Mouse (Mus musculus) forebrain, embryonic 13.5 days (tissue): ENCODE data around the gene Cdkn2d. TPM values are rescaled to one million over a fixed set of nuclear protein-coding genes. Genes with fewer than 3 reads are reported as not detected.
A peak's percentile ranks its signal among the peaks of the same experiment; 100 is the strongest.

Source experiments
- ATAC-seq: fragments of 200-750 bp; cut with Nextera tagmentation; 2 replicates; pipeline ENCODE4 v1.8.0; 2017
- H3K27ac ChIP-seq: fragments of 300-500 bp; sonication (generic); 2 replicates; pipeline ENCODE4 v1.5.1; 2015; ENCODE audit warnings: inconsistent platforms, mild to moderate bottlenecking, moderate library complexity
- H3K27me3 ChIP-seq: fragments of 300-500 bp; sonication (generic); 2 replicates; pipeline ENCODE4 v1.6.1; 2015; ENCODE audit warnings: mild to moderate bottlenecking, inconsistent platforms
- H3K36me3 ChIP-seq: fragments of 300-500 bp; sonication (generic); 2 replicates; pipeline ENCODE4 v1.6.1; 2015; ENCODE audit warnings: mild to moderate bottlenecking, inconsistent platforms; ENCODE audit not compliant: poor library complexity, severe bottlenecking
- H3K4me1 ChIP-seq: fragments of 300-500 bp; sonication (generic); 2 replicates; pipeline ENCODE4 v1.6.1; 2015; ENCODE audit warnings: inconsistent platforms
- H3K4me2 ChIP-seq: fragments of 300-500 bp; sonication (generic); 2 replicates; pipeline ENCODE4 v1.6.1; 2015; ENCODE audit warnings: inconsistent platforms, mild to moderate bottlenecking, moderate library complexity
- H3K4me3 ChIP-seq: fragments of 300-500 bp; sonication (generic); 2 replicates; pipeline ENCODE4 v1.5.1; 2015; ENCODE audit warnings: mild to moderate bottlenecking, inconsistent platforms
- H3K9ac ChIP-seq: fragments of 300-500 bp; sonication (generic); 2 replicates; pipeline ENCODE4 v1.6.1; 2015; ENCODE audit warnings: mild to moderate bottlenecking, inconsistent platforms
- H3K9me3 ChIP-seq: fragments of 300-500 bp; sonication (generic); replicated peaks from 2 replicates; pipeline ENCODE4 v1.6.1; 2016; ENCODE audit warnings: inconsistent platforms
- WGBS: fragments of 180-500 bp; shearing (Covaris S2); methylation state at CpG from one replicate; pipeline ENCODE4 v1.1.7; 2015; 5-methylcytosine and 5-hydroxymethylcytosine counted together
- polyA plus RNA-seq: library from polyadenylated mRNA; unstranded; fragments of >200 nt; fragmentation: Nextera tagmentation; extraction: Ambion mirVana; gene quantifications from 2 replicates; pipeline ENCODE4 v1.2.1, GENCODE M21; 2015

Gene Cdkn2d
- polyA plus RNA-seq, 1 experiment from 2014 or later = 88.3 TPM

GRCm38 (mm10) chr9:21251116-21251735 lies 40.0 kb downstream of the Cdkn2d start:
- Histone ChIP-seq H3K4me1 (peaks cover 6% of the 10 kb centered on the region; the same call in 1 of the 2 replicates), H3K9ac (no peak overlapping the region), H3K27ac (no peak overlapping the region), H3K4me3 (no peak overlapping the region), H3K36me3 (no peaks in the 10 kb centered on the region), H3K9me3 (no peaks in the 10 kb centered on the region), H3K27me3 (peaks cover 60% of the 10 kb centered on the region), H3K4me2 (no peak overlapping the region)
- WGBS = 72% methylated on average over 13 of the region's 13 CpGs
- no peak for ATAC-seq

DNA sequence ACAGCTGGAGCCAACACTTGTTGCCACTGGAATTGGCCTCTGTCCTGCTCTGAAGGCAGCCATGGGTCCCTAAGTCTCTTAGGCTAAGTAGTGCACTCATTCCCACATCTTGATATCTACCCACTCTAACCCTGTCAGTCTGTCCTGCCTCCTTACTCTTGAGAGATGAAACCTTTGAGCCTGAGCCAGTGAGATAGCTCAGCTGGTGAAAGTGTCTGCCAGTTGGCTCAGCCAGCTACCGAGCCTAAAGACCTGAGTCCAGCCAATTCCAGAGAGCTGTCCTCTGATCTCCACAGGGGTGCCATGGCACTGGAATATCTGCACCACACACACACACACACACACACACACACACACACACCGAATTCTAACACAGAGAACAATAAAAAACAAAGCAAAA lies 40.7 kb downstream of the Cdkn2d start:
- Histone ChIP-seq H3K9me3 (no peaks in the 10 kb centered on the region), H3K27ac (no peak overlapping the region), H3K9ac (no peak overlapping the region), H3K36me3 (no peaks in the 10 kb centered on the region), H3K4me1 (peaks cover 6% of the 10 kb centered on the region; the same call in 1 of the 2 replicates), H3K27me3 (peaks cover 67% of the 10 kb centered on the region), H3K4me3 (no peak overlapping the region), H3K4me2 (no peak overlapping the region)
- 43% methylated on average over 2 of the region's 2 CpGs for WGBS
- ATAC-seq = no peak

- H3K4me2 ChIP-seq = no peak overlapping the region
- no peak overlapping the region for H3K4me3 ChIP-seq
- H3K36me3 ChIP-seq = no peaks in the 10 kb centered on the region
- peaks cover 11% of the 10 kb centered on the region for H3K4me1 ChIP-seq
- WGBS = 43% methylated on average over 17 of the region's 17 CpGs
- no peak overlapping the region for H3K27ac ChIP-seq
- no peak for ATAC-seq
- H3K27me3 ChIP-seq = peaks cover 74% of the 10 kb centered on the region
- H3K9me3 ChIP-seq = no peaks in the 10 kb centered on the region
- no peak overlapping the region for H3K9ac ChIP-seq
Measured at GRCm38 (mm10) chr9:21249629-21250508, 41.3 kb downstream of the Cdkn2d start.

- Histone ChIP-seq H3K4me3 (no peak within 1 kb of the TSS; the same call in 1 of the 2 replicates), H3K27me3 (peaks cover 89% of the 10 kb centered on the region), H3K36me3 (no peaks in the 10 kb centered on the region), H3K27ac (no peak within 1 kb of the TSS), H3K4me2 (peak within 1 kb of the TSS; percentile 34), H3K4me1 (peaks cover 23% of the 10 kb centered on the region), H3K9ac (0 out of 2 replicates have a peak within 1 kb of the TSS, but pooled peaks have one; percentile 23), H3K9me3 (no peaks in the 10 kb centered on the region)
- ATAC-seq = no peak
- WGBS = 2% methylated on average over 30 of the region's 30 CpGs
Measured at GRCm38 (mm10) chr9:21248326-21248725, 42.9 kb downstream of the Cdkn2d start, which contains the start of gene S1pr5. Gene S1pr5 (minus strand): TSS chr9:21248443.

GRCm38 (mm10) chr9:21246342-21246741 lies 44.9 kb downstream of the Cdkn2d start:
- no peak overlapping the region for H3K27ac ChIP-seq
- H3K9ac ChIP-seq = no peak overlapping the region
- H3K27me3 ChIP-seq = peaks cover 93% of the 10 kb centered on the region
- ATAC-seq = no peak
- H3K4me1 ChIP-seq = peaks cover 23% of the 10 kb centered on the region
- no peak overlapping the region for H3K4me3 ChIP-seq
- H3K4me2 ChIP-seq = no peak overlapping the region
- H3K9me3 ChIP-seq = no peaks in the 10 kb centered on the region
- 69% methylated on average over 1 of the region's 1 CpGs for WGBS
- no peaks in the 10 kb centered on the region for H3K36me3 ChIP-seq

DNA sequence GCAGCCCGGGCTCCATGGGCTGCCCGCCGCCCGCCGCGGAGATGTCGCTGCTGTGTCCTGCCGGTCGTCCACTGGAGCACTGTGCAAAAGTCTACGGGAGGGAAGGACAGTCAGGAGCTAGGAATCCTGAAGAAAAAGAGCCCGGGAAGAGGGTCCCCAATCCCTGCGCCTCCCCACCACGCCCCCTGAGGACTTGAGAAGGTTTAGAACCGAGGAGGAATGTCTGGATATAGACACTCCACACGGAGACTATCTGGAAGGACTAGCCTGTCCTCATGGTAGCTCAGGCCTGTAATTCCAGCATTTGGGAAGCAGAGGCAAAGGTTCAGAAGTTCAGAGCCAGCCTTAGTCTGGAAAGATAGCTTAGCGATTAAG lies 46.1 kb downstream of the Cdkn2d start:
- under 1% methylated on average over 16 of the region's 16 CpGs for WGBS
- Histone ChIP-seq H3K27me3 (peaks cover 84% of the 10 kb centered on the region), H3K9ac (peak overlapping the region; percentile 57), H3K4me1 (peaks cover 23% of the 10 kb centered on the region), H3K36me3 (no peaks in the 10 kb centered on the region), H3K4me3 (peak overlapping the region; percentile 45), H3K9me3 (no peaks in the 10 kb centered on the region), H3K4me2 (peak overlapping the region; percentile 75), H3K27ac (no peak overlapping the region)
- ATAC-seq = no peak

GRCm38 (mm10) chr9:21244428-21245112 lies 46.6 kb downstream of the Cdkn2d start:
- ATAC-seq = peak; percentile 30; the same call in 1 of the 2 replicates
- Histone ChIP-seq H3K27ac (no peak overlapping the region), H3K4me1 (peaks cover 26% of the 10 kb centered on the region), H3K9ac (peak overlapping the region; percentile 57), H3K4me3 (peak overlapping the region; percentile 45), H3K36me3 (no peaks in the 10 kb centered on the region), H3K9me3 (no peaks in the 10 kb centered on the region), H3K27me3 (peaks cover 79% of the 10 kb centered on the region), H3K4me2 (peak overlapping the region; percentile 75)
- under 1% methylated on average over 60 of the region's 72 CpGs for WGBS

- H3K36me3 ChIP-seq = no peaks in the 10 kb centered on the region
- no peaks in the 10 kb centered on the region for H3K9me3 ChIP-seq
- H3K4me2 ChIP-seq = peak overlapping the region; percentile 75
- H3K4me1 ChIP-seq = peaks cover 30% of the 10 kb centered on the region
- H3K27ac ChIP-seq = no peak overlapping the region
- ATAC-seq = no peak; the same call in 1 of the 2 replicates
- WGBS = 5% methylated on average over 42 of the region's 42 CpGs
- H3K4me3 ChIP-seq = peak overlapping the region; percentile 45
- peak overlapping the region; percentile 57 for H3K9ac ChIP-seq
- H3K27me3 ChIP-seq = peaks cover 73% of the 10 kb centered on the region
Measured at GRCm38 (mm10) chr9:21243826-21244427, 47.3 kb downstream of the Cdkn2d start.

DNA sequence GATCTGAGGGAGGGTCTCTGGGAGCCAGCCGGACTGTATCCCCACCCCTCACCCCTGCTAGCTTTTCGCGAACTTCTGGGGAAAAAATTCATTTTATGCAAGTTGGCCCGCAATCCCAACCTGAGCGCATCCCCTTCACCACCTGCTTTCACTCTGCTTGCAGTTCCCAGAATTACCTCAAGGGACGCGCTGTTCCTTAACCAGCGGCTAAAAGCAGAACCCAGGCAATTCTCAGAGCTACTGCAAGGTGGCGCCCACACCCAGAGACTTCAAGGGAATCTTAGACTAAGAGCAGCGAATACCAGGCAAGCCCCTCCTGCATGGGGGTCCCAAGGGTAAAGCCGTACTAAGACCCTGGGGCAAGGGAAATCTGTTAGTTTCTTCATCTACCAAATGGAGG lies 49.9 kb downstream of the Cdkn2d start:
- Histone ChIP-seq H3K27ac (no peak overlapping the region), H3K27me3 (peaks cover 51% of the 10 kb centered on the region), H3K36me3 (no peaks in the 10 kb centered on the region), H3K9ac (no peak overlapping the region), H3K4me3 (no peak overlapping the region), H3K9me3 (no peaks in the 10 kb centered on the region), H3K4me1 (peaks cover 39% of the 10 kb centered on the region), H3K4me2 (no peak overlapping the region)
- no peak for ATAC-seq
- WGBS = 5% methylated on average over 11 of the region's 11 CpGs

DNA sequence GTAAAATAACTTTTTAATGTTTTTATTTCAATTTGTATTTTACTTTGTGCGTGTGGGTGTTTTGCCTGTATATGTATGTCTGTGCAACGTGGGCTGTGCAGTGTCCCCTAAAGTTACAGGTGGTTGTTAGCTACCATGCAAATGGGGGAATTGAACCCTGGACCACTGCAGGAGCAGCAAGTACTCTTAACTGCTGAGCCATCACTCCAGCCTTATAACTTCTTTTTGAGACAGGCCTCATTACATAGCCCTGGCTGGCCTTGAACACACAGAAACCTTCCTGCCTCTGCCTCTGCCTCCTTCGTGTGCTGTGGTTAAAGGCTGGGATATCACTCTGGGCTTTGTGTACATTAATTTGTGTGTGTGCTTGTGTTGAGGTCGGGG lies 51.8 kb downstream of the Cdkn2d start:
- no peak overlapping the region for H3K27ac ChIP-seq
- H3K27me3 ChIP-seq = peaks cover 32% of the 10 kb centered on the region
- WGBS = 38% methylated on average over 4 of the region's 4 CpGs
- peak overlapping the region; percentile 93 for H3K4me3 ChIP-seq
- peak overlapping the region; percentile 99 for H3K9ac ChIP-seq
- H3K4me2 ChIP-seq = peak overlapping the region; percentile 83
- ATAC-seq = no peak; the same call in 1 of the 2 replicates
- peaks cover 30% of the 10 kb centered on the region for H3K4me1 ChIP-seq
- H3K36me3 ChIP-seq = peaks cover 13% of the 10 kb centered on the region
- no peaks in the 10 kb centered on the region for H3K9me3 ChIP-seq

DNA sequence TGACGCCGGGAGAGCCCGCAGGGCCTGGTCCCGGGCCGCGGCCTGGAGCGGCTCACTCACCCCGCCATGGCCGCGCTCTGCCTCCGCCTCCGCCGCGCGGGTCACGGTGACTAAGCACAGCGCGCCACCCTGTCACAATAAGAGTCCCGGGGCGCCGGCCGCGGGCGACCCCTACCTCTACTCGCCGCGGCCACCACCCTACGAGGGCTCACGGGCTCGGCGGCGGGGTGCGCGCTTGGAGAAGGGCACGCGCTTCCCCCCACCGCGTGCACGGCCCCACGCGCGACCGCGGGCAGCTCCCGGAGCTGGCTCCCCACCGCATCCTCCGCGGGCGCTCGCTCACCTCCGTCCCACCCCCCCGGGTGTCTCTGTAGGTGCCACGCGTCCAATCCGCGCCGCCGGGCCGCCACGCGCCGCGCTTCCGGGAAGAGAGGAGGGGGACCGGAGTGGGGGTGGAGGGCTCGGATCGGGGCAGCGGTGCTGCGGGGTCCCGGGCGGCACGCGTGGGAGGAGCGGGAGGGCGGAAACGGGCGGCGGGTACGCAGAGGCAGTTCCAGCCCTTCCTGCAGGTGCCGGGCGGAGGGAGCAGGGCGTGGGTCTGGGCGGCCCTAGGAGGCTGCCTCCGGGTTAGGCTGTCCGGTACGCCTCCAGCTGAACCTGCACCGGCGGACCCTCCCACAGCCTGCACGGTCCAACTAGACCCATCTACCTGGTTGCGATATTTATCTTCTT lies 52.3 kb downstream of the Cdkn2d start, which contains the start of gene Keap1:
TSS of gene Keap1 (minus strand) at position 629 of the 732 bp plus-strand sequence.
- Histone ChIP-seq H3K36me3 (peaks cover 19% of the 10 kb centered on the region), H3K4me3 (peak within 1 kb of the TSS; percentile 93), H3K9me3 (no peaks in the 10 kb centered on the region), H3K27ac (peak within 1 kb of the TSS; percentile 90), H3K4me1 (peaks cover 25% of the 10 kb centered on the region), H3K9ac (peak within 1 kb of the TSS; percentile 99), H3K27me3 (peaks cover 26% of the 10 kb centered on the region), H3K4me2 (peak within 1 kb of the TSS; percentile 83)
- ATAC-seq = peak; percentile 90
- under 1% methylated on average over 70 of the region's 90 CpGs for WGBS
